Mouse (Mus musculus): ENCODE measurements around the gene Gm20388. TPM values are rescaled to one million over a fixed set of nuclear protein-coding genes. Genes with fewer than 3 reads are reported as not detected.

The Gm20388 gene
- total RNA-seq, 4 experiments from 2014 or later = 0.17 to 15.1 (median 6.6) TPM

DNA sequence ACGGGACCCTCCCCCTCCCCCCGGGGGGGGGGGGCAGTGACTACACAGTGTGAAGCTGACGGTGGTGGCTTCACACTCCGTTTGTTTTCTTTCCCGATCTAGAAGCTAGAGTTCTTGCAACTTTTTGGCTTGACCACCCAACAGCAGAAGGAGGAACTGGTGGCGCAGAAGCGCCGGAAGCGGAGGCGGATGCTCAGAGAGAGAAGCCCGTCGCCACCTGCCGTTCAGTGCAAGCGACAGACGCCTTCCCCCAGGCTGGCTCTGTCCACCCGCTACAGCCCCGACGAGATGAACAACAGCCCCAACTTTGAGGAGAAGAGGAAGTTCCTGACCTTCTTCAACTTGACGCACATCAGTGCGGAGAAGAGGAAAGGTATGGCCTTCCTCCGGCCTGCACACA lies 661.9 kb downstream of the Gm20388 start:
- DNase-seq (ENCODE audit: low spot score in 2 of 2) = peak; percentile 78 to 83

GRCm38 (mm10) chr8:120573866-120574265 lies 663.2 kb downstream of the Gm20388 start:
- no peak for DNase-seq (ENCODE audit: low spot score in 2 of 2)

GRCm38 (mm10) chr8:120574941-120575340 lies 664.3 kb downstream of the Gm20388 start:
- no peak for DNase-seq (ENCODE audit: low spot score in 2 of 2)

DNA sequence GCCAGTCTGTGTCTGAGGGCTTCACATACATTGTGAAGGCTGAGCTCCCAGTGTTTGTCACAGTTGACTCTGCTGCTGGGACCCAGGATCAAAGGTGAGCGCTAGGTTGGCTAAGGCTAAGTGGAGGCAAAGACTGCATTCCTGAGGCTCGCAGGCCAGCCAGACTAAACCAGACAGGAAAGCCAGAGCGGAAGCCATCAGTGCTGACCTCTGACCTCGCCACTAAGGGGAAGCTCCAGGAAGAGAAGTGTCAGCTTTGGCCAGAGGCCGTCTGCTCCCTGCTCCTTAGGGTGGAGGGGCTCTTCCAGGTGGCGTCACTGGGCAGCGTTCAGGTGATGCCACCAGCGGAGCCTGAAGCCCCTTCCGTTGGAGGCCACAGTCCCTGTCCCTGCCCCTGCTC lies 665.2 kb downstream of the Gm20388 start:
- no peak for DNase-seq (ENCODE audit: low spot score in 2 of 2)

DNA sequence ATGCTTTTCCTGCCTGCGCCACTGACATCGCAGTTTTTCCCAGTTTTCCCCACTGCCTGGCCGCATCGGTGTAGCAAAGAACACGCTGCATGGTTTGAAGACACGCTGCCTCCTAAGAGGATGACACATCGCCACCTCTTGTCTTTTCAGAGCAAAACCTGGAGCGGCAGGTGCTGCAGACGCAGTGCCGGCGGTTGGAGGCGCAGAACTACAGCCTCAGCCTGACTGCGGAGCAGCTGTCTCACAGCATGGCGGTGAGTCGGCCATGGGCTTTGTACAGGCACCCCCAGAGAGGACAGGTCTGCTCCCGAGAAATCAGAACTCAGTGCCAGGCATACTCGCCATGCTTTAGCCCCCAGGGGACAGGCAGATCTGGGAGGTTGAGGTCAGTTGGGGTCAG lies 667.2 kb downstream of the Gm20388 start:
- DNase-seq (ENCODE audit: low spot score in 2 of 2) = no peak

DNA sequence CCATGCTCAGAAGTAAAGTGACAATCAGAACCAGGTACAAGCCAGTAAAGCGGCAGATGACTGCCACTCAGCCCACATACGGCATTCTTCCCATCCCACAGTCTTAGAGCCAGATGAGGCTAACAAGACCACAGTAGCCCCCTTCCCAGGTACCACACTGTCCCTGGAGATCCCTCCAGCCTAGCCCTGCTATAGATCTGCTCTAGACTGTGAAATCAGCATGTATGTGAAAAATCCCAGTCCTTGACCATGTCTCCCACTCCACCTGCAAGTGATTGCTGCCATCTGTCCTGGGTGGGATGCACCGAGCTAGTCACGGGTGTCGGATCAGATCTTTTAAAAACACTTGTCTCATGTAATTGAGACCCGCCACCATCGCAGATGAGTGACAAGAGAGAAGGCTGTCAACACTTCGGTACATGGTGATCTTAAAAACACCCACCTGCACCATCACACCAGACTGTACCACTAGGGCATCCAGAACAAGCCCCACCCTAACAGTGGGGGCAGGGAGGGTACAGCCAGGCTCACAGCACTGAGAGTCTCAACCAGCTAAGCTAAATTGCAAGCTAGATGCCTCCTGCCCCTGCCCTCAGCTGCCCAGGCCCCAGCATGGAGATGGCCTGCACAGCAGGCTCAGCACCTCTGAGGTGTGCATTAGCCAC lies 669.8 kb downstream of the Gm20388 start:
- no peak for DNase-seq (ENCODE audit: low spot score in 2 of 2)

DNA sequence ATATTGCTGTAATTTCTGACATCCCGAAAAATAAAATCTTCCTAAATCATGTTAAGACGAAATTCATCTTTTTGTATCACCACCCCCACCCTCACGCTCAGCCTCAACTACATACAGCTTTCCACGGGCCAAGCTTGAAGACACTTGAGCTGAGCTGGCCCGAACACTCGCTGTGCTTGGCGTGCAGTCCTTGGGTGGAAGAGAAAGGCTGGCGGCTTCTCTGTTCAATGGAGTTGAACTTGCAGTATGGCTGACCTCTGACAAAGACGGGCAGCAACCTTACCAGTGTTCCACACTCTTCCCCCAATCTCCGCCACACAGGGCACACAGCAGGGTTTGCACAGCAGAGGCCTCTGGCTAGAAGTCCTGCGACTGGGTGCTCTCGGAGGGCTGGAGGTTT lies 670.7 kb downstream of the Gm20388 start:
- DNase-seq (ENCODE audit: low spot score in 2 of 2) = no peak

GRCm38 (mm10) chr8:120581811-120582210 lies 671.2 kb downstream of the Gm20388 start:
- DNase-seq (ENCODE audit: low spot score in 2 of 2) = no peak

DNA sequence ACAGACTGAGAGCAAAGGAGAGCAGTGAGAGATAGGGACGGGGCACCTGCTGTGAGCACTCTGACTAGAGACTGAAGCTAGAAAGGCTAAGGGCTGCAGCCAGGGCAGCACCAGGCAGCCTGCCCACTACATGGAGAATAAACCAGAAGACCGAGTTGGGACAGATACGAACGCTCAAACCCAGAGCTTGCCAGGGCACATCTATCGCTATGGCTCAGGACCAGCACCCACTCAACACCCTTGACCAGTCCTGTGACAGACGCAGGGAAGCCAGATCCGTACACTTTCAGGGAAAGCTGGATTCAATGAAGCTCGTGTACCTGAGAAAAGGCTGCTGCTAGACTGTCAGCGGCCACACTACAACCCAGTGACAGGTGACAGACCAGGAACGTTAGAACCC lies 674.9 kb downstream of the Gm20388 start:
- DNase-seq (ENCODE audit: low spot score in 2 of 2) = no peak

DNA sequence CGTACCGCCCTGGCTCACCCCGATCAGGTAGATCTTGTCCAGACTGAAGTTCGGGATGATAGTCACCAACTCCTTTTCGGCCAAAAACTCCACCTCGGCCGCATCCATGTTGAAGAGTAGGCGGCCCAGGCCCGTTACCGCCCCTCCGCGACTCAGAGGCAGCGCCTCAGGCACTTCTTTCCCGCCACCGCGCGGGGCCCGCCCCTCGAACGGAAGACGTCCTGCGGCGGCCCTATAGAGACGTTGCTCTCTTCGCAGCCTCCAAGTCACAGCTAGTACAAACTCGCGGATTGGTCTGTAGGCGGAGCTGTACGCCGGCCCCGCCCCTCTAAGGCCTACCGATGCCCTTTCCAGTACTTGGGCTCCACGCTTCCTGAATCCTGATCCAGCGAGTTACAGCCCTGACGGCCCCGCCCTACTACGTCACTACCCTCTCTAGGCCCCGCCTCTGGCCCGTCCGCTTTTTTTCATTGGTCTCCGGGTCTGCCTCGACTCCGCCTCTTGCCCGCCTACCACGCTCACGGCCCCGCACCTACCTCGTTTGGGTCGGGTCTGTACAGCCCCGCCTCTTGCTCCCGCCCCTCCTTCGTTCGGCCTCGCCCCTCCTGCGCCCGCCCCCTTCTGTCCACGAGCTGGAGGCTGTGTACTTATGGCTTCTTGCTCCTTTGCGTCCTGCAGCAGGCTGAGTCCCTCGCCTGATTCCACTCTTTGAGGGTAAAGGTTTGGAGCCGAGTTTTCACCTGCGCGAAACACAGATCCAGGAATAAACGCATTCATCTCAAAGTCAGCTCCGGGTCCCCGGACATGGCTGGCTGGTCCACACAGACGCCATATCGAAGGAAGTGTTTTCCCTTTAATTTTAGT lies 678.5 kb downstream of the Gm20388 start, which contains the start of gene Gins2:
Gins2 (minus strand) TSS at position 397 of the 864 bp plus-strand sequence.
- DNase-seq (ENCODE audit: low spot score in 2 of 2) = peak; percentile 99 to 100

DNA sequence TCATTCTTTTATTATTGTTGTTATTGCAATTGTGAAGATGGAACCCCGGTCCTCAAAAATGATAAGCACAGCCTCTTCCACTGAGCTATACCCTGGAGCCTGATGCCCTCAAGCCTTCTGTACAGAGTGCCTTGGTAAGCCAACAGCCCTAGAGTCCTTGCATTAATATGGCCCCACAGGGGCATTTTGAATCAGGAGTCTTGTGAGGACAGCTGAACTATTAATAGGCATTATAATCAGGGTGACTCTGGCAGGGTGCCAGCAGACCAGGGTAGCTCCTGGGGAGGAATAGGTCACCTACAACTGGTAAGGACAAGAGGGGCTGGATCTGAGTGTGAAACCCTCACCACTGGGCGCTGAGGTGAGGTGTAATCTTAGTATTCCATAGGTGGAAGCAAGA lies 679.3 kb downstream of the Gm20388 start:
- DNase-seq (ENCODE audit: low spot score in 2 of 2) = no peak

DNA sequence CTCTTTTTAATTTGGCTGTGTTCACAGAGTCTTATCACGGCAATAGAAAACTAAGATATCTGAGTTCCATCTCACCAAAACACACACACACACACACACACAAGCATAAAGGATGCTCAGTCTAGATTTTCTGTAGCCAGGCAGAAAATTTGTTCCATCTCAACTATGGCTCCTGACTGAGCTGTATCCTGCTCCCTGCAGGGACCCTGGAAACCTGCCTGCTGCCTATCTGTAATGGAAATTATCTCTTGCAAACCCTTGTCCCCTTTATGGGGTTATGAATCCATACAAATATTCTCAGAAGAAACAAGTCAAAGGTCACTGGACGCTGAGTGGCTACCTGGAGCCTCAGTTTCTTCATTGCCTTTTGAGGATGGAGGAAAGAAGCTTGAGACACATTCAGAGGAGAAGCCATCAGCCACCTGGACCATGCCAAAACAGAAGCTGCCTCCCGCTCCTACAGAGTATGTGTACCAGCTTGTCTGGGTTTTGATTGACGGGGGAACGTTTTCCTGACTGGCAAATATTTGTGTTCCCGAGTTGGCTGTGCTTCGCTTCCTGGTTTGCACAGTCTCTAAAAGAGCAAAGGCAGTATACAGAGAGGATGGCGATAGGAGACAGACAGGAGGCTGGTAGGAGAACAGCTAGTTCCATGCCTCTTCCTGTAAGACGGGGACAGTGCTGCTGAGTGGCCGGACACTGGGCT lies 681.1 kb downstream of the Gm20388 start:
- peak in 1 of 2 experiments; percentile 58 for DNase-seq (ENCODE audit: low spot score in 2 of 2)

- DNase-seq (ENCODE audit: low spot score in 2 of 2) = no peak
Measured at GRCm38 (mm10) chr8:120594571-120594970, 683.9 kb downstream of the Gm20388 start.

DNA sequence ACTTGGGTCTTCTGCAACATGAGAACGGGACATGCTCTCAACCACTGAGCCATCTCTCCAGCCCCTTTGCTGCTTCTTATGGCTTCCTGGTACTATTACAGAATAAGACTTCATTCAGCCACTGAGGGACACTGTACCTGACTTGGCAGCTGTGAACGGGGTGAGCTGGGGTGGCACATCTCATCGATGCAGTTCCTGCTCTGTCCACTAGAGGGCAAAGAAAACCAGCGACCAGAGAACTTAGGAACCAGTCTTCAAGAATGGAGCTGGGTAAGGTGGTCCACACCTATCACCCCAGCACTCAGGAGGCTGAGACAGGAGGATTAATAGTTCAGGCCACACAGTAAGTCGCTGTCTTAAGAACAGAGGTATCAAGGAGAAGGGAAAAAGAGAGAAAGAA lies 685.3 kb downstream of the Gm20388 start:
- no peak for DNase-seq (ENCODE audit: low spot score in 2 of 2)

DNA sequence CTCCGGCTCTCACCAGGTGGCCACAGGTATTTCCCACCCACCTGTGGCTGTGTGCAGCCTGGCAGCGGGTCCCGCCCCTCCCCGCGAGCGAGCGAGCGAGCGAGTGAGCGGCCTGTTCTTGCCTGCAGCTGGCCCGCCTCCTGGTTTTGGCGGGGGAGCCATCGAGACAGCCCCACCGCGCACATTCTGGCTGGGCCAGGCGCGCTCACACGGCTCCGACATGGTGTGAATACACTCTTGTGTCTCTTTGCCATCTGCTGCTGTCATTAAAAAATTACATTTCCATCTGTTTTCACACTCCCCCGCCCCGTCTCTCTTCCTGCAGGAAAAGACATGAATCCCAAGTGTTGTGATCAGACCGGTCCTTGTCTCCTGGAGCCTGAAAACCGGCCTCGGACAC lies 687.9 kb downstream of the Gm20388 start:
- peak; percentile 90 to 92 for DNase-seq (ENCODE audit: low spot score in 2 of 2)

DNA sequence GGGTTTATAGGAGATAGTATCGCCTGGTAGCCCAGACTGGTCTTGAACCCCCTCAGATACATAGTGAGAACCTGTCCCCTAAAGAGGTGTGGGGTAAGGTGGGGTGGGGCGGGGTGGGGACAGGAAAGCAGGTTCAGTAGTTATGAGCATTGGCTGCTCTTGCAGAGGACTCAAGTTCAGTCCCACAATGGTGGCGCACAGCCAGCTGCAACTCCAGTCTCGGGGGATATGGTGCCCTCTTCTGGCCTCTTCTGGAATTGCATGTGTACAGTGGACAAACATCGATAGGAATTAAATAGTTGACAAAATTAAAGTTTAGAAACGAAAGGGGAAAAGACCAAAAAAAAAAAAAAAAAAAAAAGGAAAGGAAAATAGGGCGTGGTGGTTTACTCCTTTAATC lies 688.9 kb downstream of the Gm20388 start:
- DNase-seq (ENCODE audit: low spot score in 2 of 2) = peak; percentile 65 to 85

GRCm38 (mm10) chr8:120602672-120603071 lies 692.0 kb downstream of the Gm20388 start:
- no peak for DNase-seq (ENCODE audit: low spot score in 2 of 2)

- DNase-seq (ENCODE audit: low spot score in 2 of 2) = no peak
Measured at GRCm38 (mm10) chr8:120607460-120607859, 696.8 kb downstream of the Gm20388 start.

DNA sequence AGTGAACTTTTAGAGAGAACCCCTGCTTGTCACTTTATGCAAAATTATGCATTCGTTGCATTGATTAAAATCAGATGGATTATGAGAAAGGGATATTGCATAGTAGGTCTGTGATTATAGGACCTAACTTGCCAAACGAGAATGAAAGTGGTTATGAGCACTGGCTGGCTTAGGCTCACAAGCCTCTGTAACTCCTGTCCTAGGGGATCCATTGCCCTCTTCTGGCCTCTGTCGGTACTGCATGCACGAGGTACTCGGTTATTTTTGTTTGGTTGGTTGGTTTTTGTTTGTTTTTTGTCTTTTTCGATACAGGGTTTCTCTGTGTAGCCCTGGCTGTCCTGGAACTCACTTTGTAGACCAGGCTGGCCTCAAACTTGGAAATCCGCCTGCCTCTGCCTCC lies 697.2 kb downstream of the Gm20388 start:
- peak; percentile 63 to 87 for DNase-seq (ENCODE audit: low spot score in 2 of 2)

DNA sequence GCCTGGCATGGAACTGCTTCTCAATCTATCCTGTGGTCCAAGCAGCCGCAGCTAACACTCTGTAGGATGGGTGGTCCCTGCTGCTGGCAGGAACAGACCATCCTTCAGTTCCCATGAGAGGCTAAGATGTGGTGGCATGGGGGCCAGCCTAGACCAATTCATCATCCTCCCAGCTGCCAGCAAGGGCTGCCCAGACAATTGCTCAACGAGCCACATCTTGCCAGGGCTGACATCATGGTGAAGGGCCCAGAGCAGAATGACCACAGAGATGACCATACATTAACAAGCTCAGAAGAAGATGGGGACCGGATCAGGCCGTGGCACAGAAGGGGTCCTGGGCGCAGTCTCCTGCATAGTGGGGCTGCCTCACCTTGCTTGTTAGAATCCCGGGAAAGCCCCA lies 700.2 kb downstream of the Gm20388 start:
- DNase-seq (ENCODE audit: low spot score in 2 of 2) = no peak

GRCm38 (mm10) chr8:120614491-120614890 lies 703.9 kb downstream of the Gm20388 start:
- DNase-seq (ENCODE audit: low spot score in 2 of 2) = no peak
